Mouse (Mus musculus) cortical plate, adult 2 months (tissue): ENCODE results near the gene Rnf187.

Experiments
- CTCF ChIP-seq: fragments of 200-500 bp; IDR thresholded peaks from 2 replicates; pipeline ENCODE4 v1.5.1; 2011; ENCODE audit warnings: mild to moderate bottlenecking, control low read depth, low read length; ENCODE audit not compliant: insufficient read depth; ENCODE audit errors: extremely low read depth
- POLR2A ChIP-seq: fragments of 200-500 bp; IDR thresholded peaks from 2 replicates; pipeline ENCODE4 v1.6.1; 2011; ENCODE audit warnings: mild to moderate bottlenecking, low read length, control low read depth; ENCODE audit not compliant: insufficient read depth; ENCODE audit errors: extremely low read depth

- TF ChIP-seq CTCF (no peak), POLR2A (no peak)
Observed at GRCm38 (mm10) chr11:58930254-58930653, 8.5 kb downstream of the Rnf187 start.
